Mouse (Mus musculus): ENCODE data around the gene As3mt. TPM values are rescaled to one million over a fixed set of nuclear protein-coding genes. Genes with fewer than 3 reads are reported as not detected.

As3mt gene
- polyA plus RNA-seq, 2 experiments = 16.2 to 26.8 TPM

DNA sequence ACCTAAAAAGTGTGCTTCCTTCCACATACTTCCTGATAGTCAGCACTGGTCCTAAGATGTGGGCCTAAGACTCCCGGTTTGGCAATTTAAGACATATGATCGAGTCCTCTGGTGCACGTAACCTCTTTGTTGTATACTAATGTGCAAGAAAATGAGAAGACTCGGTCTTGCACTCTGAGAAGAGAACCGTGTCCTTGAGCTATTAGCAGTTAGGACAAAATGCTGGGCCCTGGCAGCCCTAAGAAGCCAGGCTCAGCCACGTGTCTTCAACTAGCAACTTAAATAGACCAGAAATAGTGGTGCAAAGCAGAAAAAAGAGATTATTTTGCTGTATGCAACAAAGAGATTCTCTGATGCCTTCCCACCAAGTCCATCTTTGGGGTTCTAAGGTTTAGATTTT lies 44.5 kb upstream of the As3mt start:
- Histone ChIP-seq H3K4me3 (replicated peaks; ENCODE audit: low read length) (no peak overlapping the region), H3K27me3 (ENCODE audit: control insufficient read depth, insufficient read depth, low read length) (no peaks in the 10 kb centered on the region), H3K9me3 (ENCODE audit: control insufficient read depth, low read length) (no peaks in the 10 kb centered on the region), H3K4me1 (ENCODE audit: control insufficient read depth, insufficient read depth, low read length) (0 out of 2 replicates have a peak, but pooled peaks cover 6% of the 10 kb centered on the region), H3K36me3 (ENCODE audit: control insufficient read depth, insufficient read depth, low read length) (no peaks in the 10 kb centered on the region), H3K9ac (ENCODE audit: low read depth, low read length, severe bottlenecking) (no peak overlapping the region), H3K27ac (replicated peaks; ENCODE audit: low read depth, low read length) (no peak overlapping the region), H3K4me2 (replicated peaks; ENCODE audit: low read depth, low read length, severe bottlenecking) (no peak overlapping the region)
- ATAC-seq (ENCODE audit: low FRiP score, low read depth) (no peak), DNase-seq (ENCODE audit: low spot score) (no peak)
- WGBS = 81% methylated on average over 6 of the region's 6 CpGs
- TF ChIP-seq POLR2A (IDR thresholded peaks at IDR 0.05; ENCODE audit: borderline replicate concordance, extremely low read depth, insufficient read depth, insufficient read length) = no peak

- DNase-seq (ENCODE audit: low spot score) = no peak
- H3K27ac ChIP-seq (replicated peaks; ENCODE audit: low read depth, low read length) = no peak overlapping the region
- ATAC-seq (ENCODE audit: low FRiP score, low read depth) = no peak
- no peaks in the 10 kb centered on the region for H3K36me3 ChIP-seq (ENCODE audit: control insufficient read depth, insufficient read depth, low read length)
- H3K4me3 ChIP-seq (replicated peaks; ENCODE audit: low read length) = no peak overlapping the region
- H3K4me1 ChIP-seq (ENCODE audit: control insufficient read depth, insufficient read depth, low read length) = 0 out of 2 replicates have a peak, but pooled peaks cover 6% of the 10 kb centered on the region
- TF ChIP-seq POLR2A (IDR thresholded peaks at IDR 0.05; ENCODE audit: borderline replicate concordance, extremely low read depth, insufficient read depth, insufficient read length) = no peak
- H3K27me3 ChIP-seq (ENCODE audit: control insufficient read depth, insufficient read depth, low read length) = no peaks in the 10 kb centered on the region
- H3K4me2 ChIP-seq (replicated peaks; ENCODE audit: low read depth, low read length, severe bottlenecking) = no peak overlapping the region
- no peaks in the 10 kb centered on the region for H3K9me3 ChIP-seq (ENCODE audit: control insufficient read depth, low read length)
- H3K9ac ChIP-seq (ENCODE audit: low read depth, low read length, severe bottlenecking) = no peak overlapping the region
- 56% methylated on average over 7 of the region's 7 CpGs for WGBS
Observed at GRCm38 (mm10) chr19:46665474-46665873, 41.8 kb upstream of the As3mt start.

DNA sequence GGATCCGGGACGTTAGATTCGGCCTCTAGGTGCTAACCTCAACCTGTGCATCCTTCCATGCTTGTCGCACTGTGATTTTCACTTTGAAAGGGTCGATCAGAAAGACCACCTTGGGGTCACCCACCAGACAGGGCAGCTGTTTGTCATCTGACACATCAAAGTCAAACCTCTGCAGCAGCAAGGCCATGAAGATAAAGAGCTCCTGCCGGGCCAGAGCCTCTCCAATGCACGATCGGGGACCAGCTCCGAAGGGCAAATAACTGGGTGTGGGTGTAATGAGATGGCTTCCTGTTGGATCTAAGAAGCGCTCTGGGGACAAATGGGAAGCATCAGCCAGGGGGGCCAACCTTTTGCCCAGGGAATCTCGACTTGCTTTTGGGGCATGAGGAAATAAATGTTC lies 40.0 kb upstream of the As3mt start:
- H3K36me3 ChIP-seq (ENCODE audit: control insufficient read depth, insufficient read depth, low read length) = no peaks in the 10 kb centered on the region
- no peak overlapping the region for H3K27ac ChIP-seq (replicated peaks; ENCODE audit: low read depth, low read length)
- H3K9me3 ChIP-seq (ENCODE audit: control insufficient read depth, low read length) = no peaks in the 10 kb centered on the region
- no peak for DNase-seq (ENCODE audit: low spot score)
- no peak for TF ChIP-seq POLR2A (IDR thresholded peaks at IDR 0.05; ENCODE audit: borderline replicate concordance, extremely low read depth, insufficient read depth, insufficient read length)
- H3K27me3 ChIP-seq (ENCODE audit: control insufficient read depth, insufficient read depth, low read length) = no peaks in the 10 kb centered on the region
- H3K9ac ChIP-seq (ENCODE audit: low read depth, low read length, severe bottlenecking) = no peak overlapping the region
- H3K4me2 ChIP-seq (replicated peaks; ENCODE audit: low read depth, low read length, severe bottlenecking) = no peak overlapping the region
- no peak for ATAC-seq (ENCODE audit: low FRiP score, low read depth)
- 0 out of 2 replicates have a peak, but pooled peaks cover 6% of the 10 kb centered on the region for H3K4me1 ChIP-seq (ENCODE audit: control insufficient read depth, insufficient read depth, low read length)
- 41% methylated on average over 11 of the region's 11 CpGs for WGBS
- no peak overlapping the region for H3K4me3 ChIP-seq (replicated peaks; ENCODE audit: low read length)

DNA sequence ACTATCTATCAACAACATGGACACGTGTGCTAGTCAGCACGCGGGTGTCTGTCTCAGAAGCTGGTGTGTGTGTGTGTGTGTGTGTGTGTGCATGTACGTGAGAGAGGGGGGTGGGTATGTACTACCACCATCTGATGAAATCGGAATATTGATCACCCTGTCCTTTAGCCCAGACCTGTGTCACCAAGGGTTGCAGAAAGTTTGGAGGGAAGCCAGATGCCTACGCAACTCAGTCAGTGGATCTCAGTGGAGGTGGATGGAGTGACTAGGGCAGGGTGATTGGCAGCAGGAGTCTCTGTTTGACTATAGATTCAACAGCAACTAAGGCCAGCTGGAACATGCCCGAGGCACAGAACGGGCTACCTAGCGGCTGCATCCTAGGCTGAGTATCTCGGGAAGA lies 39.0 kb upstream of the As3mt start:
- TF ChIP-seq POLR2A (IDR thresholded peaks at IDR 0.05; ENCODE audit: borderline replicate concordance, extremely low read depth, insufficient read depth, insufficient read length) = no peak
- DNase-seq (ENCODE audit: low spot score) = no peak
- no peak overlapping the region for H3K4me2 ChIP-seq (replicated peaks; ENCODE audit: low read depth, low read length, severe bottlenecking)
- ATAC-seq (ENCODE audit: low FRiP score, low read depth) = no peak
- H3K4me1 ChIP-seq (ENCODE audit: control insufficient read depth, insufficient read depth, low read length) = 0 out of 2 replicates have a peak, but pooled peaks cover 6% of the 10 kb centered on the region
- H3K36me3 ChIP-seq (ENCODE audit: control insufficient read depth, insufficient read depth, low read length) = no peaks in the 10 kb centered on the region
- 82% methylated on average over 10 of the region's 10 CpGs for WGBS
- no peaks in the 10 kb centered on the region for H3K9me3 ChIP-seq (ENCODE audit: control insufficient read depth, low read length)
- H3K27ac ChIP-seq (replicated peaks; ENCODE audit: low read depth, low read length) = no peak overlapping the region
- H3K27me3 ChIP-seq (ENCODE audit: control insufficient read depth, insufficient read depth, low read length) = no peaks in the 10 kb centered on the region
- no peak overlapping the region for H3K9ac ChIP-seq (ENCODE audit: low read depth, low read length, severe bottlenecking)
- H3K4me3 ChIP-seq (replicated peaks; ENCODE audit: low read length) = no peak overlapping the region

DNA sequence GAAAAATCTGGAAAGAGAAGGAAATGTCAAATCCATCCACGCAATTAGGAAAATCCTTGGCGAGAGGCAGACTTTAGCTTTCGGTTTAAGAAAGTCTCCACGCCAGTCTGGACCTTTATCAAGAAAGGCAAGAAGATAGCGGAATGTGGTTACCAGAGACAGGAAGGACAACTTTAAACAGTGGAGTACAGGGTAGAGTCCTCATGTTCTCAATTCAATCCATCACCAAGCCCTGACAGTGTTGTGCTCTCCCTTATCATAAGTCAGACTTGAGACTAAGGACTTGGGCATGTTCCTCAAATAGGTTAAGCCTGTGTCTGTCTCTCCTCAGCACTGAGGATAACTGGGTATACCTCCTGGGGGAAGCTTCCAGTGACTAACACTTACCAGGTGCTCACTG lies 37.5 kb upstream of the As3mt start:
- H3K4me2 ChIP-seq (replicated peaks; ENCODE audit: low read depth, low read length, severe bottlenecking) = no peak overlapping the region
- ATAC-seq (ENCODE audit: low FRiP score, low read depth) (no peak), DNase-seq (ENCODE audit: low spot score) (no peak)
- no peak overlapping the region for H3K9ac ChIP-seq (ENCODE audit: low read depth, low read length, severe bottlenecking)
- no peaks in the 10 kb centered on the region for H3K27me3 ChIP-seq (ENCODE audit: control insufficient read depth, insufficient read depth, low read length)
- whole genome bisulfite sequencing = 82% methylated on average over 5 of the region's 5 CpGs
- no peak for TF ChIP-seq POLR2A (IDR thresholded peaks at IDR 0.05; ENCODE audit: borderline replicate concordance, extremely low read depth, insufficient read depth, insufficient read length)
- no peak overlapping the region for H3K27ac ChIP-seq (replicated peaks; ENCODE audit: low read depth, low read length)
- no peak overlapping the region for H3K4me3 ChIP-seq (replicated peaks; ENCODE audit: low read length)
- no peaks in the 10 kb centered on the region for H3K36me3 ChIP-seq (ENCODE audit: control insufficient read depth, insufficient read depth, low read length)
- 0 out of 2 replicates have a peak, but pooled peaks cover 6% of the 10 kb centered on the region for H3K4me1 ChIP-seq (ENCODE audit: control insufficient read depth, insufficient read depth, low read length)
- H3K9me3 ChIP-seq (ENCODE audit: control insufficient read depth, low read length) = no peaks in the 10 kb centered on the region

DNA sequence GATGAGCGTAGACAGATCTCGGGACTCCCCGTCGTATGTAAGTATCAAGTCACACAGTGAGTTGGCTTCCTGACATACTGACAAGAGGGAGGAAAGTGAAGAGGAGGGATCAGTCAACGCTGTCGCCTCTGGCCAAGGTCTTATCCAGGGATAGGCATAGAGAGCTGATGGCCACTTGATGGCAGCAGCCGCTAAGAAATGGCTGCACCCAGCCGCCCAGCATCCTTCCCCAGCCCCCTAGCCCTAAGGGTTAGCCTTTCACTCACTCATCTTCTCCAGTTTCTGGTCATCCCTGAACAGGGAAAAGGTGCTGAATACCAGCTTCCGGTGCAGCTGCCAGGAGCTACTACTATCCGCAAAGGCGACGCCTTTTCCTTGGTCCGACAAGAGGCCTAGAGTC lies 36.6 kb upstream of the As3mt start:
- 0 out of 2 replicates have a peak, but pooled peaks cover 2% of the 10 kb centered on the region for H3K4me1 ChIP-seq (ENCODE audit: control insufficient read depth, insufficient read depth, low read length)
- TF ChIP-seq POLR2A (IDR thresholded peaks at IDR 0.05; ENCODE audit: borderline replicate concordance, extremely low read depth, insufficient read depth, insufficient read length) = no peak
- 28% methylated on average over 13 of the region's 13 CpGs for WGBS
- DNase-seq (ENCODE audit: low spot score) (peak; percentile 65), ATAC-seq (ENCODE audit: low FRiP score, low read depth) (0 out of 2 replicates have a peak, but pooled peaks have one; percentile 55)
- no peaks in the 10 kb centered on the region for H3K9me3 ChIP-seq (ENCODE audit: control insufficient read depth, low read length)
- no peak overlapping the region for H3K4me3 ChIP-seq (replicated peaks; ENCODE audit: low read length)
- H3K9ac ChIP-seq (ENCODE audit: low read depth, low read length, severe bottlenecking) = no peak overlapping the region
- no peaks in the 10 kb centered on the region for H3K36me3 ChIP-seq (ENCODE audit: control insufficient read depth, insufficient read depth, low read length)
- H3K27me3 ChIP-seq (ENCODE audit: control insufficient read depth, insufficient read depth, low read length) = no peaks in the 10 kb centered on the region
- H3K27ac ChIP-seq (replicated peaks; ENCODE audit: low read depth, low read length) = no peak overlapping the region
- no peak overlapping the region for H3K4me2 ChIP-seq (replicated peaks; ENCODE audit: low read depth, low read length, severe bottlenecking)
